Mouse (Mus musculus): ENCODE data around the gene Psenen.

- no peak for TF ChIP-seq ZNF384 (IDR thresholded peaks at IDR 0.05; ENCODE audit: low read depth, low read length)
- TF ChIP-seq HCFC1 (IDR thresholded peaks at IDR 0.05; ENCODE audit: borderline replicate concordance, insufficient read depth, low read length) = no peak
These were observed 42.6 kb downstream of the Psenen start for GRCm38 (mm10) chr7:30520856-30521255.

All from ES-E14 (cell line).